Mouse (Mus musculus): ENCODE data around the gene Plxna4.

DNA sequence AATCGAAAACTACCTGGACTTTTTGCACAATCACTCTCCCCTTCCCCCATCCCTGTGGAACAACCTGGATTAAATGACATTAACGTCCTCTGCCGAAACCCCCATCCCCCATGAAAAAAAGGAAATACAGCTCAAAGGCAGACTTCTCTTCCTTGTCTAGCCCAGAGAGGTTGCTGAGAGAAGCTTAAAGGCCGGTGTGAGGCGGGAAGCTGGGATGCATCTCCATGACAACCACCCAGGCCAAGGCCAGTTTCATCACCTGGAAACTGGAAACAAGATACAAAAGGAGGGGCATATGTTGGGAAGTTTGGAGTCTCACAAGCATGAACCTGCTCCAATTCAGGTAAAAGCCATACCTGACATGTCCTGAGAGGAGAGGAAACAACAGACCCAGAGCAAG, 230.5 kb downstream of the Plxna4 start:
- TF ChIP-seq CTCF (IDR thresholded peaks at IDR 0.05) = no peak
- no peak for TF ChIP-seq EP300 (IDR thresholded peaks at IDR 0.05)
